Mouse (Mus musculus): ENCODE measurements around the gene Tirap. TPM values are rescaled to one million over a fixed set of nuclear protein-coding genes. Genes with fewer than 3 reads are reported as not detected.

Tirap gene
- total RNA-seq (2023), result 10 to 100 TPM; 55.8 to 58.9 TPM

GRCm38 (mm10) chr9:35199772-35200471 is at the start of gene Tirap, which contains the start of gene Srpr:
Gene Tirap (minus strand): TSS chr9:35200291.
Gene Srpr (plus strand): TSS chr9:35200175.

GRCm38 (mm10) chr9:35210542-35211474 is 10.7 kb upstream of the Tirap start, which contains the start of gene Foxred1:
Gene Foxred1 (minus strand): TSS chr9:35211055.

GRCm38 (mm10) chr9:35175251-35176123 is 24.6 kb downstream of the Tirap start, which contains the start of gene Dcps:
Gene Dcps (minus strand): TSS chr9:35176061.

Other genes starting within 250 kb of the Tirap start
- 10 to 100 TPM; 70.8 to 73.7 TPM for gene St3gal4, start 81.0 kb downstream of the Tirap start, total RNA-seq (2023)
- 10 to 100 TPM; 19.3 to 22.6 TPM for gene Dcps, start 24.2 kb downstream of the Tirap start, total RNA-seq (2023)
- 10 to 100 TPM; 79.6 to 84.8 TPM for gene Srpr, start 116 bp downstream of the Tirap start, total RNA-seq (2023)
- 10 to 100 TPM; 21.4 to 21.6 TPM for gene Foxred1, start 10.8 kb upstream of the Tirap start, total RNA-seq (2023)
- gene Fam118b, start 67.5 kb upstream of the Tirap start, total RNA-seq (2023), result 10 to 100 TPM; 11.6 to 12.3 TPM
- 1 to 10 TPM; 8.2 to 9.0 TPM for gene Rpusd4, start 67.6 kb upstream of the Tirap start, total RNA-seq (2023)
- under 1 TPM; 0.57 to 0.73 TPM for gene Cdon, start 220.8 kb upstream of the Tirap start, total RNA-seq (2023)